Mouse (Mus musculus) kidney, adult 2 months (tissue): ENCODE measurements around the gene Skp1a. TPM values are rescaled to one million over a fixed set of nuclear protein-coding genes. Genes with fewer than 3 reads are reported as not detected.

Experiments used
- DNase-seq: peaks from one replicate; pipeline ENCODE4 v3.0.0; 2021
- H3K27ac ChIP-seq: fragments of 200-500 bp; 2 replicates; pipeline ENCODE4 v1.5.1; 2012; ENCODE audit warnings: low read depth, low read length, control low read depth, inconsistent platforms; ENCODE audit not compliant: insufficient read depth
- H3K27me3 ChIP-seq: fragments of 200-500 bp; replicated peaks from 2 replicates; pipeline ENCODE4 v1.6.1; 2012; ENCODE audit warnings: mild to moderate bottlenecking, moderate library complexity, low read length, inconsistent platforms; ENCODE audit not compliant: control insufficient read depth, insufficient read depth
- H3K36me3 ChIP-seq: fragments of 200-500 bp; 2 replicates; pipeline ENCODE4 v1.6.1; 2012; ENCODE audit warnings: mild to moderate bottlenecking, moderate library complexity, low read length, inconsistent platforms; ENCODE audit not compliant: control insufficient read depth, insufficient read depth
- H3K4me1 ChIP-seq: fragments of 200-500 bp; 2 replicates; pipeline ENCODE4 v1.6.1; 2011; ENCODE audit warnings: low read length; ENCODE audit not compliant: control insufficient read depth, insufficient read depth
- H3K4me3 ChIP-seq: fragments of 200-500 bp; 2 replicates; pipeline ENCODE4 v1.5.1; 2011; ENCODE audit warnings: mild to moderate bottlenecking, low read depth, low read length, control low read depth; ENCODE audit not compliant: insufficient read depth
- CTCF ChIP-seq: fragments of 200-500 bp; conservative IDR thresholded peaks from 2 replicates; pipeline ENCODE4 v1.5.1; 2011; ENCODE audit warnings: low read depth, mild to moderate bottlenecking, control low read depth, low read length, moderate library complexity, mixed read lengths; ENCODE audit not compliant: insufficient read depth, insufficient read length
- POLR2A ChIP-seq: fragments of 200-500 bp; IDR thresholded peaks from one replicate; pipeline ENCODE4 v1.6.1; 2011; ENCODE audit warnings: low read depth, low read length, control low read depth
- WGBS: fragments of 180-500 bp; shearing (Covaris S2); methylation state at CpG from one replicate; pipeline ENCODE4 v1.1.7; 2018; 5-methylcytosine and 5-hydroxymethylcytosine counted together
- polyA plus RNA-seq: library from polyadenylated mRNA; depleted of rRNA; stranded (reverse); fragments of >200 nt; gene quantifications from 2 replicates; pipeline ENCODE4 v1.2.3, GENCODE M21; 2012

Gene Skp1a
- polyA plus RNA-seq, 1 experiment: 68.9 TPM

DNA sequence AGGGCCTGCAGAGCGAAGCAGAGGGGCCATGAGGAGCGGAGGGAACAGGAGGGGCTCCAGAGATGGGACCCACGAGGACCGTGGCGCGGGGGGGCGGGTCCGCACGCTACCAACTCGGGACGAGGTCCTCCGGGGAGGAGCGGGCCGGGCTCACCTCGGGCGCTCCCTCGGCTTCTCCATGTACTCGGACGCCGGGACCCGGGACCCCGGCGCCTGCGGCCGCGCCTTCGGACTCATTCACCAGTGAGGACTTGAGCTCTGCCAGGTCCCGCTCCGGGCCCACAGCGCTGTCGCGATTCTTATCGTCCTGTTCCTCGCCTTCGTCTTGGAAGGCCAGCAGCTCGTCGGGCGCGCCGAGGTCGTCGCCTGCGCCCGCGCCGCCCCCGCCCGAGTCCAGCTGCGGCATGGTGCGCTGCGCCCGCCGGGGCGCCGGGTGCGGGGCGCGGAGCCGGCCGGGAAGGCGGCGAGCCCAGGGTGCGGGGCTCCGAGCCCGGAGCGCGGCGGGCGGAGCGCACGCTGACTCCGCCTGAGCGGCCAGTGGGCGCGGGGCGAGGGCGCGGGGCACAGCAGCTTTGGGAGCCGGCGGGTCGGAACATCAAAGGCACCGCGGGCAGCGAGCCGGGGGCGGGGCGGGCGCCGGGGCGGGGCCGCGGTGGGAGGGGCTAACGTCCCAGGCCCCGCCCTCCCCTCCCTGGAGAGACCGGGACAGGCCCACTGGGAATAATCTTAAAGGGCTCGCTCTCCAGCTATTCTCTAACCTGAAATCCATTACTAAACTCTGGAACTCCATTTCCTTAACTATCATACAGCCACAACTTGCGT is 51.2 kb downstream of the Skp1a start, which contains the start of gene Tcf7:
TSS of gene Tcf7 (minus strand) at position 241 of the 822 bp plus-strand sequence.
- WGBS: 2% methylated on average over 97 of the region's 97 CpGs
- no peak for TF ChIP-seq POLR2A
- no peak for TF ChIP-seq CTCF
- no peaks in the 10 kb centered on the region for H3K27me3 ChIP-seq
- DNase-seq: peak; percentile 82
- no peak within 1 kb of the TSS for H3K27ac ChIP-seq
- H3K4me3 ChIP-seq: peak within 1 kb of the TSS; percentile 58
- H3K4me1 ChIP-seq: no peaks in the 10 kb centered on the region; the same call in 1 of the 2 replicates
- H3K36me3 ChIP-seq: no peaks in the 10 kb centered on the region

- Histone ChIP-seq H3K36me3 (no peaks in the 10 kb centered on the region), H3K4me1 (no peaks in the 10 kb centered on the region; the same call in 1 of the 2 replicates), H3K27ac (no peak overlapping the region; the same call in 1 of the 2 replicates), H3K27me3 (no peaks in the 10 kb centered on the region), H3K4me3 (peak overlapping the region; percentile 50)
- 22% methylated on average over 44 of the region's 44 CpGs for WGBS
- DNase-seq: peak; percentile 71
- TF ChIP-seq CTCF (no peak), POLR2A (no peak)
Observed at GRCm38 (mm10) chr11:52283596-52284571, 52.1 kb downstream of the Skp1a start.

- Histone ChIP-seq H3K4me1 (no peaks in the 10 kb centered on the region; the same call in 1 of the 2 replicates), H3K27me3 (no peaks in the 10 kb centered on the region), H3K36me3 (no peaks in the 10 kb centered on the region), H3K4me3 (no peak overlapping the region), H3K27ac (no peak overlapping the region)
- WGBS: 65% methylated on average over 16 of the region's 16 CpGs
- no peak for TF ChIP-seq POLR2A
- no peak for TF ChIP-seq CTCF
- no peak for DNase-seq
Observed at GRCm38 (mm10) chr11:52286301-52286957, 54.6 kb downstream of the Skp1a start.

DNA sequence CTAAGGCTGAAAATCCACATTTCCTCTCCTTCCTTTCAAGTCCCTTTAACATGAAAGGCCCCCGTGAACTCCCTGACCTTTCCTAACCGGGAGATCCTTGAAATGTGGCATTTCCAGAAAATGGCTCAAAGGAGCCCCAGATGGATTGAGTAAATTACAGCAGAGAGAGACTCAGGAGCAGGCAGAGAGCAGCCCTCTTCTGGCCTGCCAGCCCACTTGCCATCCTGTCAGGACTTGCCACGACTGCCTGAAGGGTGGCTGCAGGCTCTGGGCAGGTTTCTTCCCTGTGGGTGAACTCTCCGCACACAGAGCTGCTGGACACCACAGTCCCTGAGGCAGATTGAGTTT is 55.1 kb downstream of the Skp1a start:
- 50% methylated on average over 4 of the region's 4 CpGs for WGBS
- H3K4me3 ChIP-seq: no peak overlapping the region
- H3K27me3 ChIP-seq: no peaks in the 10 kb centered on the region
- H3K36me3 ChIP-seq: no peaks in the 10 kb centered on the region
- no peak overlapping the region for H3K27ac ChIP-seq
- no peak for DNase-seq
- TF ChIP-seq POLR2A: no peak
- TF ChIP-seq CTCF: no peak
- no peaks in the 10 kb centered on the region; the same call in 1 of the 2 replicates for H3K4me1 ChIP-seq

DNA sequence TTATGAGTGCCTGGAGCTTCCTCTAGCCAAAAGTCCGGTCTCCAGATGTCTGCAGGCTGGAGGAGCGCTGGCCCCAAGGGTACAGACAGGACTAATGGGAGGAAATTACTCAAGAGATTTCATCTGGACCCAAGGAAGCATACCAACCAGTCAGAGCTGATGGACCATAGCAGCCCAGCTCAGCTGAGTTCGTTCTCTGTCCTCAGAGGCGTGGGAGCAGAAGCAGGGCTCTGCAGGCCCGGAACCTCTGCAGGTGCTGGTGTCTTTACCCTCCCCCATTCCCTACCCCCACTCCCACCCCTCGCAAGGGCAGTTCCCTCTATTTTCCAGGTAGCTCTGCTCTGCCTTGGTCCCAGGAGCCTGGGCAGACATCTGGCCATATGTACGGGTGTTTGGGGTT is 60.6 kb downstream of the Skp1a start:
- WGBS: 38% methylated on average over 7 of the region's 7 CpGs
- TF ChIP-seq POLR2A: no peak
- no peak for TF ChIP-seq CTCF
- H3K27me3 ChIP-seq: no peaks in the 10 kb centered on the region
- no peak overlapping the region for H3K4me3 ChIP-seq
- H3K27ac ChIP-seq: no peak overlapping the region
- H3K36me3 ChIP-seq: no peaks in the 10 kb centered on the region
- no peaks in the 10 kb centered on the region for H3K4me1 ChIP-seq
- DNase-seq: no peak

DNA sequence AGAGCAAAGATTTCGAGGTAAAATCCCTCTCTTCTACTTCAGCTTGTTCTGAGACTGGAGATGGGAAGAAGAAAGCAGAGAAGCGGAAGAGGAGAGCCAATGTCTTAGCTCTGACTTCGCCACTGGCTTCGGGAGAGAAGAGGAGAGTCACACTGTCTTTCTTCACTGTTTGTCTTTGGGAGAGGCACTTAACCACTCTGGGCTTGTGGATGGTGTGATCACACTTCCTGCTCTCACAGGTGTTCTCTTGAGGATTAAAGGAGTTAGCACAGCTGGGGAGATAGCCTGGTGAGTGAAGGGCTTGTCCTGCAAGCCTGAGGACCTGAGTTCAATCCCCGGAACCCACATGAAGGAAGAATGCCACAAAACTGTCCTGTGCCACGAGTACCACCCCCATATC is 61.1 kb downstream of the Skp1a start:
- DNase-seq: no peak
- no peak for TF ChIP-seq POLR2A
- TF ChIP-seq CTCF: no peak
- Histone ChIP-seq H3K27ac (no peak overlapping the region), H3K4me1 (no peaks in the 10 kb centered on the region), H3K4me3 (no peak overlapping the region), H3K27me3 (no peaks in the 10 kb centered on the region), H3K36me3 (no peaks in the 10 kb centered on the region)
- 92% methylated on average over 6 of the region's 6 CpGs for WGBS
